Mouse (Mus musculus) A20 (cell line): ENCODE results near the gene Lypd1.

Experiments
- DNase-seq: peaks from one replicate; pipeline ENCODE4 v3.0.0-alpha.2; 2011; ENCODE audit warnings: low read depth, low spot score

Gene Lypd1

DNA sequence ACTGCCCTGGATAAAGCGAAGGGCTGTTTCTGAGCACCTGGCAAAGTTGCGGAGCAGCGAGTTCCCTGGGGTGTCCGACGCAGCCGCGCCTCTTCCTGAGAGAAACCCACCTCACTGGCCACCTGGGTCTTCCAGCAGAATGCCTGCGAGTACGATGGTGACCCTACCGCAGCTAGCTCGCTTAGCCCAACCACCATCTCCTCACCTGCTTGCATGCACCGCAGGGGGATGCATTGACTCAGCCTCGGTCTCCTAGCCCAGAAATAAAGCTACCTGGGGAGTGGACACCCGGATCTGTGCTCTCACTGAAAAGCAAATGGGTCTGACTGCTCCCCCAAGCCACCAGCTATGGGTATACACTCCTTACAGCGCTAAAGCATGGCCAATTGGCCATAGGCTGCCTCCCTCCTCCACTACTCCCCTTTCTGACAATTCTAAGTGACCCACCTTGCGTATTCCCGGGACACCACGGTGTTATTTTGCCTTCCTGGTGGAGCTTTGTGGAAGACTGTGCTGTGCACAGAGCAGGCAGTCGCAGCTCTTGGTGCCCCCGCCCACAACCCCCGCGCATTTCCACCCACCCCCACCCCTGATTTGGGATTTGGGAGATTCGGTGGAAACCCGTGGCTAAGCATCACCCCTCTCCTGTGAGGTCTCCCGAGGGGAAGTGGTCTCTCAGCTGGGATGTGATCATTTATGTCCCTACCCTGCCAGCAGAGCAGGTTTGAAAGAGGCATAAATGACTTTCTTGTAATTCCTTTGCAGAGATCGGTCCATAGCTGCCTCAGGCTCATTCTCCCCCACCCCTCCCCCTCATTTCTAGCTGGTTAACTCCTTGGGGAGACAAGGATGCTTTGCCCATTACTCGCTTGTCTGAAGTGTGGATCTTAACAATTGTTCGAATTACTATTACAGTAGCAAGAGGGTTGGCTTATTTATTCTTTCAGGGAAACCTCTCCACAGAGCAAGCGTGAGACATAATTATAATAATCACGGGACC, at the start of gene Lypd1:
TSS of gene Lypd1 (minus strand) at position 501 of the 1,000 bp plus-strand sequence.
- no peak for DNase-seq

- DNase-seq = no peak
Measured at GRCm38 (mm10) chr1:125951026-125951425, 38.1 kb upstream of the Lypd1 start.

DNA sequence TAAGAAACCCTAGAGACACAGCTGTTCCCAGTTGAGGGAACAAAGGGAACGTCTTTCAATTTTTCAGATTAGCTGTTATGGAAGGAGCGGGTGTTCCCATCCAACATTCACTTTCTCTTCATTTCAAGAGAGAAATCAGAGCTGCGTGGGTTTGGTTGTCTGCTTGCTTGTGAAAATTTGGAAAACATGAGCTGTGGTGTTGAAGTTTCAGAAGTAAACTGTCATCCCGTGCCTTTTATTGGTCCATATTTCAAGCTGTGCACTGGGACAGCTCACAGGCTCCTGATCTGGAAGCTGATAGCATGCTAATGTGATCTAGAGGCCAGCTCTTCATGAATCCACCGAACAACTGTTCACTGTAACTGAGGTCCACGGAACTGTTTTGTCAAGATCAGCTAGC, 36.2 kb upstream of the Lypd1 start:
- DNase-seq = no peak

GRCm38 (mm10) chr1:125945136-125945535, 32.2 kb upstream of the Lypd1 start:
- no peak for DNase-seq

DNA sequence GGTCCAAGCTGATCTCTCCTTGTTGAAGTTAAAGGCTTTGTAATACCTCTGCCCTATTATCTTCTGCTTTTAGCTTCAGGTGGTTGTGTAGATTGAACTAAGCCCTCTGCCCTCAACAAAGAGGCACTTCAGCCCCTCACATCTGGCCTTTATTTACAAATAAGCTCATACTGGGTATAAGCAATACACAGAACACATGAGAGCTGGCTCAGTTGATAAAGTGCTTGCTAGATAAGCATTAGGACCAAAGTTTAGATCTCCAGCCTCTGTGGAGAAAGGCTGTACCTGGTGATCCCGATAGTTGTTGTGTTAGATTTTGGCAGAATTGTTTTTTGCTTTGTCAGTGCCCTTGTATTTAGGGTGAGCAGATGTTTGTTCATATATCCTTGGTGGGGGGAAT, 30.4 kb upstream of the Lypd1 start:
- DNase-seq = no peak

DNA sequence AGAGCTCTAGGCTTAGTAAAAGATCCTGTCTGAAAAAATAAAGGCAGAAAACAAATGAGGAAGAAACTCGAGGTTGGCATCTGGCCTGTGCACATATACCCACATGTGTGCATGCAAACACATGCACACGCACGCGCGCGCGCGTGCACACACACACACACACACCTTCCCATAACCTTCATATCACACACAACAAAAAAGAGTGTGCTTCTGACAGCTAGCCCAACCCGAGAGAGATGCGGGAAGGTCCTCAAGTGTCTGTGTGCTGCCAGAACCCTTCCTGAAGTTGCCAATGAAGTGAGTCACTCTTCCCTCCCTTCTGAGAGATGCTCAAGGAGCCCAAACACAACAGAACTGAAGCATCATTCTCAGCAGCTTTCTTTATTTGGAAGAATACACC, 12.6 kb upstream of the Lypd1 start:
- DNase-seq = no peak

DNA sequence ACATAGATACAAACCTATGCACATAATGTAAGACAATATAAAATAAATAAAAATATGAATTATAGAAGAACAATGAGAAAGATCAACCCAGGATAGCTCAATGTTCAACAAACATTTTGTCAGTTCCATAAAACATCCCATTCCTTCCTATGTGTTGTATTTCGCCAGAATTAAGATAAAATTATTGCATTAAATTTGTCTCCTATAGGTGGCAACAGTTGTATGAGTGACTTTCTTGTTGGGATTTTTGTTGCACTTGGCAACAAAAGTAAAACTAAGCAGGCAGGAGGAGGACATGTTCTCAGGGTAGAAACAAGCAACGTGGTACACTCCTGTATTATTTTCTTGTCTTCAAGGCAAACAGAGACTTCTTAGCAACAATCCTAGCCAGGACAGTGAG, 10.2 kb upstream of the Lypd1 start:
- DNase-seq = no peak

DNA sequence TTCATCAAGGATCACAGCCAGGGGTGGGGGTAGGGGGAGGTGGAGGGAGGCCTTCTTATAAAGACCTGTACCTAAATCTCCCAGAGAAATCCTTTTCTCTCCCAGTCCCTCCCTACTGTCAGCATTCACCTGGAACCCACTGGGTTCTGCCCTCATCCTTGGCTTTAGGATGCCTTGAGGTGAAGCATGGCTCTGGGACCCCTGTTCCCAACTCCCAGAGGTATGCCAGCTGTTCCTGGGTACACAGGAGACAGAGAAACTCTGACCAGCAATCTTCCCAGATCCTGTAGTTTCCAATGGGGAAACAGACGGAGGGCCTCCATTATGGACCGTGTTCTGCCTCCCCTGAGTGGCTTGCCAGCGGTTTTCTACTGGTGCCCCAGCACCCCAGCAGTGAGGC, 7.8 kb upstream of the Lypd1 start:
- DNase-seq = no peak

DNA sequence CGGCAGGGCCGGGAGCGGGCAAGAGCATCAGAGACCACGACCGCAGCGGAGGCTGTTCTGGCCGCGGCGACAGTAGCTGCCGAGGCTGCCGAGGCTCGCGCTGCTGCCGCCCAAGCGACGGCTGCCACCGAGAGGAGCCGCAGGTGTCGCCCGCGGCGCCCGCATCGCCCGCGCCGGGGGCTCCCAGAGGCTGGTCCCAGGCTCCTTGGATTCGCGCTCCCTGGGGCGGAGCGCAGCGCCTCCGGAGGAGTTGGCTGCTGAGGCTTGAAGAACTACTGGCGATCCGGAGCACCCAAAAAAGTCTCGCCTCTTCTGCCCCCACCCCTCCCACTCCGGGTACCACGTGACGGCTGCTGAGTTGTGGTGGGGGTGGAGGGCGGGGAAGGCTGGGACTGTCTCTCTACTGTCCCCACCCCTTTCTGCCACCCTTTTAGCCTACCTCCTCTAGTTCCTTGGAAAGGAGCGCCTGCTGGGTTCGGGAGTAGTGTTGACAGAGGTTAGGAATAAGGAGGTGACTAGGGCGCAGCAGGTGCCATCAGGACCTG, 928 bp downstream of the Lypd1 start:
- no peak for DNase-seq

GRCm38 (mm10) chr1:125911337-125911900, 1.5 kb downstream of the Lypd1 start:
- DNase-seq = no peak

GRCm38 (mm10) chr1:125910871-125911265, 2.0 kb downstream of the Lypd1 start:
- DNase-seq = no peak

DNA sequence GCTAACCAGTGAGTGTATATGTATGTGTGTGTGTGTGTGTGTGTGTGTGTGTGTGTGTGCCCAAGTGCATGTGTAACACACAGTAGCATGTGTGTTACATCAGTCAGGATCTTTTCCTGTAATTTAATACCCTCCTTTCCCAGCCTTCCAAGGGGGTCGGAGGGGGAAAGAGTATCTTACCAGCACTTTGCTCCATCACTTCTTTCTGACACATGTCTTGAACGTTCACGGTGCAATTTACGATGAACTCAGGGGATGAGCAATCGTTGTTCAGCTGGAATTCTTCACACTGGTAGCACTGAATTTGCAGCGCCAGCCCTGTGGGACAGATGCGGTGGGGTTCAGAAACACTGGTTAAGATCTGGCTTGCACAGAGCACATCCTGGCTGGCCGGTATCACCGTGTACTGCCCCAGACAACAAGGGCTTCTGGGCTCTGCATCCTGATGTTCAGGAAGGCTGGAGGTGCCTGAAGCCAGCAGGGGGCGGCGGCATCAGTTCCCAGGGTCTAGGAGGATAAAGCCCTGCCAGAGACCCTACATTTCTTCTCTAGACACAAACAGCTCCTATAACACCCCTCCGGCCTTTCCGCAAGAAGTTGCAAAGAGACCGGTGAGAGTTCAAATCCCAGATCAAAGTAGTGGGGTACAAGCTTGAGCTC, 2.6 kb downstream of the Lypd1 start:
- no peak for DNase-seq

- DNase-seq = no peak
Measured at GRCm38 (mm10) chr1:125893158-125893557, 19.7 kb downstream of the Lypd1 start.

- DNase-seq = no peak
Measured at GRCm38 (mm10) chr1:125870056-125870455, 42.8 kb downstream of the Lypd1 start.

- DNase-seq = no peak
Measured at GRCm38 (mm10) chr1:125858631-125859030, 54.3 kb downstream of the Lypd1 start.

GRCm38 (mm10) chr1:125854646-125855045, 58.3 kb downstream of the Lypd1 start:
- no peak for DNase-seq

DNA sequence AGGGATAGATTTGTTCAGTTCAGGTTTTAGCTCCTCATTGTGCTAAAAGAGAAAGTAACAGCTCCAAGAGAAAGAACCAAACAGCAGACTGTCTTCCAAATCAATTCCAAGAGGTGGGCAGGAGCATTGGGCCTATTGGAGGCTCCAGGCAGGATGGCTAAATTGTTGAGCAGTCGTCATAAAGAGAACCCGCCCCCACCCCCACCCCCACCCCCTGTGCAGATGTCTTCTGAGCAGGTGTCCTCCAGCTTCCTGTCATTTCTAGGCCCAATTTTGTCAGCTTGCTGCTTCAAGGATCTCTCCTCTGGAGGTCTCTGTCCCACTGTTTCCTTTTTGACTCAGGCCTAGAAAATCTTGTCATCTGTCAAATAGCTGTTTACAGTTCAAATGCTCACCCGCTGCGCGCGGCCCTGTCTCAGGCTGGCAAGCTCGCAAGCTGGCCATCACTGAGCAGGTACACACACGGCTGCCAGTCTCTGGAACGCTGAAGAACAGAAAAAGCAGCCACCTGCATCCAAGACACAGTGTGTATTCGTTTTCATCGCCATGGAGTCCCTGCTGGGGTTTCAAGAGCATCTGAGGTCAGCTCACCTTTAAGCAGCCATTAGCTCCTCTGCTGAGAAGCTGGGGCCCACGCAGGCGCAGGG, 73.0 kb downstream of the Lypd1 start:
- no peak for DNase-seq

DNA sequence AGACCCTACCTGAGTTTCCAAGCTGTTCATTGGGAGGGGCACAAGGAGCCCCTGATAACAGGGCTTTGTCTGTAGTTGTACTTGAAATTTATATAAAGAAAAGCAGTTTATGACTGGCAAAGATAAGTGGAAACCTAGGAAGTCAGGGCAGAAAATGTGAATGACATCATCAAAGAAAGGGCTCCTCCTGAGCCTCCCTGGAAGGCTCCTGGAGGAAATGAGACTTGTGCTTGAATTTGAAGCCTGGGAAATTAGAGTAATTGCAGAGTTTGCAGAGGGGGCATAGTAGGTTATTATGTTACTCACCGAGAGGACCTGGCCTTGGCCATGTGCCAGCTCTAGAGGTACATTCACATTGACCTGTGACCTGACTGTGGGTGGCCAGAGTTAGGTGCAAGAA, 75.4 kb downstream of the Lypd1 start:
- DNase-seq = no peak

- DNase-seq = no peak
Measured at GRCm38 (mm10) chr1:125823611-125824010, 89.3 kb downstream of the Lypd1 start.

DNA sequence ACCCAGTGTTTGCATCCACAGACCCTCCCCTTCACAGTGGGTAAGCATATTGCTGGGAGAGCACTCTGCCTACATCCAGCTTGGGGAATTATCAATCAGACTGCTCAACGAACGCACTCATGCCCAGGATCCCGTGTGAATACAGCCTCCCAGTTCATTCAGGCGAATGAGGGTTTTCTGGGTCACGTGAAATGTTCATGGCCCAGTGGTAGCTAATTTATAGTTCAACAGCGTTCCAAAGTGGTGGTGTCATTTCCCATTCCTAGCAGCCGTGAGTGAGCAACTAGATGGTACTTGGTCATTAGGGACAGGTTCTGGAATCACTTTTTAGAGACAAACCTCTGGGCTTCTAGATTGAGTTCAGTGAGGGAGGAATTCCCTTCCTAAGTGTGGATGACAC, 91.8 kb downstream of the Lypd1 start:
- no peak for DNase-seq
